Mouse (Mus musculus) heart, postnatal 36 days (tissue): ENCODE data around the gene Trappc1. TPM values are rescaled to one million over a fixed set of nuclear protein-coding genes. Genes with fewer than 3 reads are reported as not detected.

Source experiments
- DNase-seq, 2 experiments: peaks; one replicate each; pipeline ENCODE4 v3.0.0; 2021 to 2022
- intact Hi-C: fragments of 180-260 bp; cut with DNase I; formaldehyde crosslinking; loops from one replicate; pipeline ENCODE4 v1.15.1; 2025
- total RNA-seq, 2 experiments: library from RNA; stranded (reverse); gene quantifications; 2 replicates each; pipeline ENCODE4 v1.2.3; 2021

Trappc1 gene
- total RNA-seq, 2 experiments from 2014 or later = 54.3 to 60.1 TPM

DNA sequence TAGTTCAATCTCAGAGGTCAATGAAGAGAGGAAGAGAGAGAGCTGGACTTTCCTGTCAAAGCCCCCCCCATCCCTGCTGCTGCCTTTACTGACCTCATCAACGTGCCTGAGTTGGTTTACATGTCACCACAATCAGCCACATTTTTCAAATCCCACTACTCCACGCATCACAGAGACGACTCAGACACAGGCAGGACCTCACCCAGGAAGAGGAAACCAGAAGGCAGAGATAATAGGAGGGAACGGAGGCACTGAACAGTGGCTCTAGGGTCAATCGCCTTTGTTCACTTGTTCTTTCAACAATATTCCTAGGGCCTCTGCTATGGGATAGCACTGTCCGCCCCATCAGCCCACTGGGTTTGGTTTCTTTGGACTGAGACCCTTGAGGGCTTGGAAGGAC is 3.9 kb downstream of the Trappc1 start:
- DNase-seq = no peak
- intact Hi-C loops = loop anchor here (2.0 kb wide), 1 partner anchor 41 kb away; the partner anchor contains the start of gene Chd3

DNA sequence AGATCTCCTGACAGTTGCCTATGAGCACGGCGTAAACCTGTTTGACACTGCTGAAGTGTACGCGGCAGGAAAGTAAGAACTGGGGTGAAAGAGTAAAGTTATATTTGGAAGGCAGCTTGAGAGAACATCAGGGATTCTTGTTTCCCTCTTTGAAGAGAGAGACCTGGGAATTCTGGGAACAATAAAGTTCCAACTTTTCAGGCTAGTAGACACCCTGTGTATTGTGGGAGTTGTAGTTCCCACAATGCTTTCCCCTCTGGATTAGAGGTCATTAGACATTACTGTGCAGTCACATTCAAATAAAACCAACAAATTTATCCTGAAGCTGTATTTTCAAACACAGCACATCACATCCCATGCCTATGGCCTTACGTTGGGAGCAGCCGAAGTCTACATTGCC is 4.7 kb downstream of the Trappc1 start:
- intact Hi-C loops = no loop called here
- no peak for DNase-seq

DNA sequence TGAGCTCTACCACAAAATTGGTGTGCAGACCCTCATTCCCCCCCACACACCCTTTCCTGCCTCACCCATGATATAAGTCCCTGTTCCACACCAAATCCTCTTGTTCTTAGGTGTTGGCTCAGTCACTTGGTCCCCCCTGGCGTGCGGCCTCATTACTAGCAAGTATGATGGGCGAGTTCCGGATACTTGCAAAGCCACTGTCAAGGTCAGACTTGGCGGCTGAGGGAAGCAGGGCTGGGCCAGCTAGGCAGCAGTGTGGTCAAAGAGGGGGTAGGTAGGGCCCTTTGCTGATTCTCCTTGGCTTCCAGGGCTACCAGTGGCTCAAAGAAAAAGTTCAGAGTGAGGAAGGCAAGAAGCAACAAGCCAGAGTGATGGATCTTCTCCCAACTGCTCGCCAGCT is 7.4 kb downstream of the Trappc1 start:
- intact Hi-C loops = loop anchor here (5.0 kb wide), 2 partner anchors 56 to 59 kb away; no protein-coding TSS in a partner anchor
- DNase-seq = no peak

DNA sequence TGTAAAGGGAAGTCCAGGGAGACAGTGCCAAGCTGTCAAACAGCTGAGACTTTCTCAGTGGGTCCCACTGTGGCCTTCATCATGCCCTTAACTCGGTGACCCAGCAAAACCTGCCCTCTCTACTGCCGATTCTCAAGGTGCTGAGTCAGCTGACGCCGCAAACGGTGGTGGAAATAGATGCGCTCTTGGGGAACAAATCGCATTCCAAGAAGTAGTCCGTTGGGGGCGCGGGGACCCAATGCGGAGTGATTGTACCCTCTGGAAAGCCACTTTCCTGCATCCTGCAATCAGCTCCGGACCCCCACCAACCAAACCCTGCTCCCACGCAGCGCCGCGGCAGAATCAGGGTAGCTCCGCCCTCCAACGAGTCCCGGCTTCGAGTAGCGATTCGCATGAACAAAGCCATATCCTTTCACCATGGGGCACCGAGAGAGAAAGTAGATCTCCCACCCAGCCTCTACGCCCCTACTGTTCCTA is 8.2 kb downstream of the Trappc1 start:
- intact Hi-C loops = loop anchor here (5.0 kb wide), 2 partner anchors 55 to 60 kb away; no protein-coding TSS in a partner anchor

DNA sequence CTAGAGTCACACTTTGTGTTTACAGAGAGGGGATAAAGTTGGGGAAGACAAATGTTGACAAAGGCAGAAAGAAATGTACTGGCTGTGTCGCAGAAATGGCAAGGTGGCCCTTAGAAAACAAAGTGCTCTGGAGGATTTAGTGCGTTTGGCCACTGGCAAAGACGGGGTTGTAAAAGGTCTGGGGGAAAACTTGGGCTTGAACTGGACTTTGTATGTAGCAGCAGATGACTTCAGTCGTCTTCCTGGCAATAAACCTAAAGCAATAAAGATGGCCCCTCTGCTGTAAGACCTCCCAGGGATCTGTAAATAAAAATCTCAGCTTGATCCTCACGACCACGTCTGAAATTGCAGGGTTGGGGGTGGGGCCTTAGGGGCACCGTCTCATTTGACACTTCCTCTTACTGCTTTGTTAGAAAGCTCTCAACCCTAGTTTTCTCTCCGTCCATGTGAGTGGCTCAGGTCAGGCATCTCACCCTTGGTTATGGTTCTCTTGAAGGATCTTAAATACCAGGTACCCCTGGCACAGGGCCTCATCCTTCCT is 9.0 kb downstream of the Trappc1 start:
- no peak for DNase-seq
- intact Hi-C loops = loop anchor here (5.0 kb wide), 2 partner anchors 55 to 60 kb away; no protein-coding TSS in a partner anchor

More for the DNA sequence above, 8.2 kb downstream of the Trappc1 start:
- peak; percentile 66 to 69 for DNase-seq

DNA sequence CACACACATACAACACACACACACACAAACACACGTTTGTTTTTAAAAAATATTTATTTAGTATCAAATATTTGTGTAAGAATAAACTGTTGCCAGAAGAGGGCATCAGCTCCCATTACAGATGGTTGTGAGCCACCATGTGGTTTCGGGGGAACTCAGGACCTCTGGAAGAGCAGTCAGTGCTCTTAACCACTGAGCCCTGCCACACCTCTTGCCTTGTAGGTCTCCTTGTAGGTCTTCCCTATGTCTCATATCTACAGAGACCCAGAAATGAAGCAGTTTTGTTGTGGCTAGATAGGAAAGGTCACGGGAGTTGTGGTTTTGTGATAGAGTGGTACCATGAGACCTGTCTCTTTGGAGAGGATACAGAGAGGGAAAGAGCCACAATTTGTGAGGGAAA is 10.1 kb downstream of the Trappc1 start:
- no peak for DNase-seq

DNA sequence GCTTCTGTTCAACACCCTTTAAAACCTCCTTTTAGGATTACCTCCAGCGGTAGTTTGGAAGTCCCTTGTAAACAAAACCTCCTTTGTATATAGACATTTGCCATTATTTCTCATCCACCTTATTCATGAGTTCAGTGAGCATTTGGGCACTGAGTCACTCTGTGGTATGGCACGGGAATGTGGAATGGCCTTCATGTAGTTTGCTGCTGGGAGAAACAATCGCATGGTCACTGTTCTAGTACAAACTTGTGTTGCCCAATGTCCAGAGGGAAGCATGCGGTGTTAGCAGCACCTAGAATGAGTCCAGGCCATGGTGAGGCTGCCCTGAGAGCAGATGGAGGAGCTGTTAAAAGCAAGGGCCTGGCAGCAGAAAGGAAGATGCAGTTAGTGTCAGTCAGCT is 11.0 kb downstream of the Trappc1 start:
- intact Hi-C loops = loop anchor here (5.0 kb wide), 2 partner anchors 53 to 62 kb away; no protein-coding TSS in a partner anchor
- no peak for DNase-seq

More for the DNA sequence above, 10.1 kb downstream of the Trappc1 start:
- intact Hi-C loops = loop anchor here (5.0 kb wide), 2 partner anchors 53 to 62 kb away; no protein-coding TSS in a partner anchor

DNA sequence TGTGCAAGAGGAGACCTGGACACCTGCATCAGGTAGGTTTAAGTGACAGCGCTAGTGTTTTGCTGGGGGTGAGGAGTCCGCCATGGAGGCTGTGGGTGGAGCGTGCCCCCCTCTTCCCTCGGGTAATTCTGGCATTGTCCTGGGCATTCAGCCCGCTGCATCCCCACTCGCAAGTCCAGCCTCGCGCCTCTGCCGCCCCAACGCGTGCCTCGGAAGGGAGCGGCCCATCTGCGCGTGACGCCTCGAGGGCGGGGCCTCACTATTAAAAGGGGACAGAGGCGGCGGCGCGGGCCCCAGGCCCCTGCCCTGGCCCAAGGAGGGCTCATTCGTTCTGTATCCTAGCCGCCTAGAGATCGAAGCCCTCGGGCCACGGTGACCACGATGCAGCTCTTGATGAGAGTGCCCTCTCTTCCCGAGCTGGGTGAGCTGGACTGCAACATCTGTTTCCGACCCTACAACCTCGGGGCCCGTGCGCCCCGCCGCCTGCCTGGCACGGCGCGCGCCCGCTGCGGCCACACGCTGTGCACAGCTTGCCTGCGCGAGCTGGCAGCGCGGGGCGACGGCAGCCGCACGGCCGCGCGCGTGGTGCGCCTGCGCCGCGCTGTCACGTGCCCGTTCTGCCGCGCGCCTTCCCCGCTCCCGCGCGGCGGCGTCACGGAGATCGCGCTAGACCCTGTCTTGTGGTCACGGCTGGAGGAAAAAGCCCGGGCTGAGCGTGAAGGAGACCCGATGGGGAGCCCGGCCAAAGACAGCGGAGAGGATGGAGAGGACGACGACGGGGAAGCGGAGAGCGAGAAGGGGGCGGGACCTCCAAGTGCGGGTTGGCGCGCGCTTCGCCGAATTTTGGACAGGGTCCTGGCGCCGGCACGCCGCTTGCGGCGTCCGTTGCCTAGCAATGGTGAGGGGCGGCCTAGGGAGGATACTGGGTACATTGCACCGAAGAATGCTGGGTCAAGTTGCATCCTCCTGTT is 16.7 kb downstream of the Trappc1 start, which contains the start of gene Rnf227:
Rnf227 (plus strand) TSS at position 301 of the 971 bp plus-strand sequence.
- intact Hi-C loops = loop anchor here (2.0 kb wide), 1 partner anchor 24 kb away; no protein-coding TSS in a partner anchor
- DNase-seq = peak; percentile 66 to 83

DNA sequence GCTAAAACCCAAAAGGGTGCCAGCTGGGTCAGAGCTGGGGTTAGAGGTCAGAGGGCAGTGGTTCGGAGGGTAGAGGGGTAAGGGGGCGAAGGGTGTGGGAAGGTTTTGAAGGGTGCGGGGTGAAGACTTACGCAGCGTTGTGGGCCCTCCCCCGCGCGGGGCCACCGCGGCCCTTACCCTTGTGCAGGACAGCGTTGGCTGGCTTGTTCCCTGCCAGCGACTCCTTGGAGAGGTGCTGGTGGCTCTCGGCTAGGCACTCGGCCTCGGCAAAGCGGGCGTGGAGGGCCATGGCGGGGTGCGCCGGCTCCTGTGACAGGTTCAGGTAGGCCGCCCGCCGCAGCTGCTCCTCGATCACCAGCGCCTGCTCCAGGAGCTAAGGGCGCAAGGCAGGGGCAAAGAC is 22.7 kb downstream of the Trappc1 start:
- intact Hi-C loops = no loop called here
- no peak for DNase-seq

DNA sequence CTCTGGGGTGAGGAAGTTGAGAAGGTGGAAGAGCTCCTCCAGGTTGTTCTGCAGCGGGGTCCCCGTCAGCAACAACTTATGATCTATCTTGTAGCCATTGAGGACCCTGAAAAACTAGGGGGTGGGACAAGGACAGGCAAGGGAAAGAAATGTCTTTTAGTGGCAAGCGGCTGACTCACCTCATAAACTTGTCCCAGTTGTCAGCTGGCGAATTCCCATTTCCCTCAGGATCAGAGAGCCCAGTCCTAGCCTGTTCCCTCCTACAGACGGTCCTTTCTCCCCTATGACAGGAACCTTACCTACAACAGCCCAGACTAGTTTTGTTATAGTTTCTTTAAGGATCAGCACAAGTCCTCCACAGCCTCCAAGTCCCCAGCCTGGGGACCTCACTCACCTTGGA is 32.8 kb downstream of the Trappc1 start:
- DNase-seq = no peak
- intact Hi-C loops = no loop called here

DNA sequence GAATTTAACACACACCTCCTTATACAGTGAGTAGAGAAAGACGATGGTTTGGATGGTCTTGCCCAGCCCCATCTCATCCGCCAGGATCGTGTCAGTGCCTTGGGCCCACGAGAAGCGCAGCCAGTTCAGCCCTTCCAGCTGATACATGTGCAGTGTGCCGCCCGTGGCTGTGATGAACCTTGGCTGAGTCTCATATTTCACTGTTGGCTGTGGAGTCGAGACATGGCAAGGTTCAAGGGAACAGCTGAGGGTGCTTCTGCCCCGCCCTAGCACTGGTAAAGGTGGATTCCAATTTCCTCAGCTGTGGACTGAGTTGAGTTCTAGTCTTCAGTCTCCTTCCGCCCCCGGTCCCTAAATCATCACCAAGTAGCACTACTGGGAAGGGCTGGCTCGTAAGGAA is 33.9 kb downstream of the Trappc1 start:
- DNase-seq = no peak
- intact Hi-C loops = no loop called here

DNA sequence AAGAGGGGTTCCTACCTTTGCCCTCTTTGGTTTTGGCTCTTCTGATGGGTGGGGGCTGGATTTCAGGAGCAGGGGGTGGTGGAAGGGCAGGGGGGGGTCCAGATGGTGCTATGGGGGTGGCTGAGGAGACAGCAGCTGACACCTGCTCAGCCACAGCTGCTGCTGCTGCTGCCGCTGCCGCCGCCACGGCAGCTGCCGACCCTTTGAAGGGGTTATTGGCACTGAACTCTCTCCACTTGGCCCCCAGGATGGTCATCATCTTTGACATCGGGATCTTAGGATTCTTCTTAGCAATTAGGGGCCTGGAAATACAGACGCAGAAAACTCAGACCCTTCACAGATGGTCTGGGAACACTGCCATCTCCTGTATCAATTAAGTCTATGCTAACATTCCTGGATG is 38.2 kb downstream of the Trappc1 start:
- DNase-seq = no peak
- intact Hi-C loops = no loop called here

DNA sequence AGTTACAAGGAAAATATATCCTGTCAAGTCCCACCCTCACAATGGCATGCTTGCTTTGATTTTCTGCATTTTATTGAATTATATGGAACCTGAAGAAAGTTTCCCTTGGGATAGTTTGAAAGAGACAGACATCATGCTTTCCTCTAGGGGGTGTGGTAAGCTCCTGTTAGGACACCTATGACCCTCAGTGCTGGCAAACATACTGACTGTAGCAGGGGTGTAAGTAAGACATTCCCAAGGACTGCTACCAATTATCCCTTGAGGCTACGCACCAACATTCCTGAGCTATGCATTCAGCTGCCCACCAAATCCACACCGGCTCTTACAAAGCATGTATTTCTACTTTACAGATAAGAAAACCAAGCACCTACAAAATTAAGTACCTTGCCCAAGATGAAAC is 38.7 kb downstream of the Trappc1 start:
- no peak for DNase-seq
- intact Hi-C loops = no loop called here

DNA sequence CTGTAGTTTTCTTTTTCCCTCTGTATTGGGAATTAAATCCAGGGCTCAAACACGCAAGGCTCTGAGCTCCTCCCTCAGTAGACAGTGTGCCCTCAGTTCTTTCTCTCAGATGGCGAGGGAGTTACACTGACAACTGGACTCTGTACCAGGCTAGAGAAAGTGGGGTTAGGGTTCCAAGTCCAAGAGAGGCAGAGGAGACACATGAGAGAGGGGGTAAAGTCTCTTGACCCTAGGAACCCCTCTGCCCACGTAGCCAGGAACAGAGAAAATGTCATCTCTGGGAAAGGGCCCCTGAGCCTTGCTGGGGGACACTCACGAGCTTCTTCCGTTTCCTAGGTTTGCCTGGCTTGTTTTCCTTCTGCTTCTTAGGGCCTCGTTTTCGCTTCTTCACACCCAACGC is 40.6 kb downstream of the Trappc1 start:
- intact Hi-C loops = loop anchor here (2.0 kb wide), 2 partner anchors 24 to 56 kb away; partner anchors contain the start of gene Rnf227
- no peak for DNase-seq

DNA sequence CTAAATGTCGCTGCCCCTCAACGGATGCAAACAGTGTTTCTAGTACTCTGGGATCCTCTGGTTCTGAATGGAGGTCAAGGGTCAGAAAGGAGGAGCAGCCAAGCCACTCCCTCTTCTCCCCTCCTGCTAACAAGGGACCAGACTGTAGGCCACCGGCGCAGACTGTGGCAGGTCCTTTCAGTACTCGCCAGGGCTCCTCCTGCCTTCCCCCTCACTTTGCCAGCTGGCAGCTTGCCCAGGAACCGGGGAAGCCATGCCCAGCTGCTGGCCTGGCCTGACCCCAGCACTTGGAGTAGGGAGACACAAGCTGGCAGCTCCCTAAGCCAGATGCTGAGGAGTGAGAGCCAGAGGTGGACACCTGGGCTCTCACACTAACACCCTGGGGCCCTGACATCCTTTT is 41.1 kb downstream of the Trappc1 start:
- intact Hi-C loops = loop anchor here (2.0 kb wide), 2 partner anchors 24 to 56 kb away; partner anchors contain the start of gene Rnf227
- peak; percentile 93 to 95 for DNase-seq

DNA sequence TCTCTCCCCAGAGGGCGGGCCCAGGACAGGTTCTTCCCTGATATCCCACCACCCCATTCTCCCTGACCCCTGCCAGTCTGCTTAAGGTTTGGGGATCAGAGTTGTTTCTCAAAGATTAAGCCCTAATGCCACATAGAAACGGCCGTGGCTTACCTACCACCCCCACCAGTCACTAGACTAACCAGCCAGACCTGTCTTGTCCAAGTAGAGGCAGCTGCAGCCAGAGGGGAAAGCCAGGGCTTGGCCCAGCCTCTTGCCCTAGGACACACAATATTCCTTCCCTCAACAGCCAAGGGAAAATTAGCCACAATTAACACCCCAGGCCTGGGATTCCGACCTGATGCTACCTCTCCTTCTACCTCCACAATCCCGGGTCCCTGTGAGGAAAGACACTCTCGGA is 41.9 kb downstream of the Trappc1 start:
- DNase-seq = no peak
- intact Hi-C loops = loop anchor here (2.0 kb wide), 2 partner anchors 25 to 55 kb away; partner anchors contain the start of gene Rnf227

DNA sequence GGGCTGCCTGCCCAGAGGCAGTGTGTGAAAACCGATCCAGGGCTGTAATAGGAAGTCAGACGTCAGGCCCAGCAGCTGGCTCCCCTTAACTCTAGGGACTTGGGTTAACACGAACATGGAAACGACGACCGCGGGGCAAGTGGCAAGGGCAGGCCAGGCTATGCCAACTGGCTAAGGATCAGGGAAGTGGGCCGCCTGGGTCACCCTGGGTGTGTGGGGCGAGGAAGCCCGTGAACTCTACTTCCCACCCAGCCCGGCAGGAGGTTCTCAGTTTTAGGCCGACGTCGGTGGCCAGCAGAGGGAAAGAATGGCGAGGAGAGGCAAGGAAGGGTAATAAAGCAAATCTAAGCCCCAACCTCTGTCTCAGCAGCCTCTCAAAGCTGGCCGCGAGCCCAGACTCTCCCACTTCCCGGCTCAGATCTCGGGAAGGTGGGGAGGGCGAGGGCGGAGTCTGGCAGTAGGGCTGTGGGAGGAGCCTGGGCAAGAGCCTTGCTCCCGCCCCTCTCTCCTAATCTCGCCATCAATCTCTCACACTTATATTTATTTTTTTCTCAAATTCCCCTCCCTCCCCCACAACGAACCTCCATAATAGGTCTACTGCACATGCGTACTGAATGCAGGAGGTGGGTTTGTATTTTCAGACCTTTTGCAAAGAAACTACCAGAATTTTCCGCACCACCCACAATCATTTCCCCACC is 42.5 kb downstream of the Trappc1 start:
- peak; percentile 92 to 96 for DNase-seq
- intact Hi-C loops = no loop called here

DNA sequence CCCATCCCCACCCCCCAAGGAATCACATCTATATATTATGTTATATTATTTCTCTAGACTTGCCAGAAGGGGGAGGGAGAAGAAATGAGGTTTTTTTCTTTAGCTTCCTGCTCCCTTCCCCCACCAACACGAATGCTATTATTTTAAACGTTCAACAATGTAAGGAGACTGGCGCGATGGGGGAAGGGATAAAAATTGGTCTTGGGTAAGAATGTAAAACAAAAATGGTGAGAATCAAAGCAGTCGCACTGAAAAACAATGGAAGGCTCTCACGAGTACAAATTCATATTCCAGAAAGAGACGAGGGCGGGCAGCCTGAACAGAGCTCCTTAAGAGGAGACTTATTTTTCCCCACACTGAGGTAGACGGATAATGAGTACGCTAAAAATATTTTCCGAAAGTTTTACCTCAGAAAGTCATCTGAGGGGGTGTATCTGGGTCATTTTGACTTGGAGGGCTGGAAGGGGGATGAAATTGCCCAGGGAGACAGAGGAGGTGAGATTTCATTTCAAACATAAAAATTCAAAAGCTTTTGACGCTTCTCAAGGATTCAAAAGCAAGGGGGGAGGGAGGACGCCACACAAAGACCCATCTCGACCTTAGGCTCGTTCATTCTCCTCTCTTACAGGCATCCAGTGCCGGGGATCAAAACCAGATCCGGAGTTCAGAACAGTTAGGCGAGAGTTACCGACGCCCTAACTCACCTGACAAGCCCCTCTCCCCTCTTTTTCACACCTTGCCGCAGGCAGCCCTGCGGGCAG is 43.3 kb downstream of the Trappc1 start:
- DNase-seq = peak; percentile 22 to 48
- intact Hi-C loops = no loop called here

DNA sequence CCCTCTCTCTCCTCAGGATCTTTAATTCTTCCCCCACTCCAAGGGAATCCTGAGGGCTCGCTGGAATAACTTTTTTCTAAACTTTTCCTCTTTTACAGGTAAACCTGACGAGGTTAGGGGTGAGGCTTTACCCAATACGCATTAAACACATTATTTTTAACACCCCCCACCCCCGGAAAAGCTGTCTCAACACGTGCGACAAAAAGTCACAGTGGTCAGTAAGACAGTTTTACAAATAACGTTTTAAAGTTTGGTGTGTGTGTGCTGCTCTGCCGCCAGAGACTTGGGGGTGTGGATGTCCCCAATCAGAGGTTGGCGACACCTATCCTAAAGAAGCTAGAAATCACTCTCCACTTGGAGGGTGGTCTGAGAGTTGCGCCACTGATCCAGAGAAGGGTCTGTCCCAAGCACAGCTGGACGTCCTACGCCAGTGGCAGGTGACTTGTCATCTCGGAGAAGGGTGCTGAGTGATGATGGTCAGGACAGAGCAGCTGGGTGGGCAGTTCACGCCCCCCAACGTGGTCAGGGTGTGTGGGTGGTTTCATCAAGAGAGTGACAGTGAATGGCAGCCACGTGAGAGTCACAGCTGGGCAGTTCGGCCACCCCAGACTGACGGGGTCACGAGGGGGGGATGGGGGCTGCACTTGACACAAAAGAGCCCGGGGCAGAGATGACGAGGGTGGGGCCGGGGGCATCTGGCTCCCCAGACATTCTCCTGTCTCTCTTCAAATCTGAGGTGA is 44.0 kb downstream of the Trappc1 start:
- DNase-seq = peak; percentile 27 to 42
- intact Hi-C loops = loop anchor here (2.0 kb wide), 1 partner anchor 41 kb away; the partner anchor contains the start of gene Kcnab3
